Mouse (Mus musculus): Measurements from ENCODE around the gene Lhpp.

DNA sequence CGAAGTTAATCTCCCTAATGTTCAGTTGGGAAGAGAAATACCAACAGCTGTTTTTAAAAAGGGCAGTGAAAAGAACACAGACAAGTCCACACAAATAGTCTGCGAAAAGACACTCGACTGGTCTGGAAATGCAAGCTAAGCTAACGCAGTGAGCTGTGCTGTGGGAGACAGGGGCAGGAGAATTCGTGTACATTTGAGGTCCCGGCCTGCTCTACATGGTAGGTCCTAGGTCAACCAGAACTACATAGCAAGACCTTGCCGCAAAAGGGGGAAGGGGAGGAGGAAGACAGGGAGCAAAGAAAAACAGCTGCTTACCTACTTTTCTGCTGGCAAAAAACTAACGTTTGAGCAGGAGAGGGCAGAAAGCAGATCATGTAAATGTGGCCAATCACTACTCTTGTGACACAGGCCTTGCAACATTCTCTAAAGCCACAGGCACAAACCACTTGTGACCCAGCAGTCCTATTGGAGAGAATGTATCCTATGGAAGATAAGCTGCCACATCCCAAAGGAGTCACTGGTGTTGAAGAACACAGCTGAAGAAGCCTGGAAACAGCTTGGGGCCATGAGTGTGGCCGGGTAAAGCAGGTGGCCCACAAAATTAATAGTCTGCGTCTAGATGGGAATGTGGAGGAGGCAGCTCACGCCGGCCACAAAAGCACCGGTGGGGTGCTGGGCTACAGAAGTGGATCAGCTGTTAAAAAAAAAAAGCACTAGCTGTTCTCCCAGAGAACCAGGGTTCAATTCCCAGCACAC is 115.8 kb downstream of the Lhpp start:
- TF ChIP-seq CTCF (IDR thresholded peaks at IDR 0.05; ENCODE audit: extremely low read depth, insufficient read depth, low read length) (no peak), POLR2A (IDR thresholded peaks at IDR 0.05; ENCODE audit: extremely low read depth, insufficient read depth, low read length) (no peak)
